Mouse (Mus musculus) lung, embryonic 15.5 days (tissue): ENCODE results near the gene Spats2l. TPM values are rescaled to one million over a fixed set of nuclear protein-coding genes. Genes with fewer than 3 reads are reported as not detected.

ENCODE experiments used
- ATAC-seq: fragments of 200-750 bp; cut with Nextera tagmentation; 2 replicates; pipeline ENCODE4 v1.8.0; 2017; ENCODE audit warnings: moderate number of reproducible peaks, borderline replicate concordance; ENCODE audit not compliant: low FRiP score, low TSS enrichment; ENCODE audit errors: extremely low read depth
- H3K27ac ChIP-seq: fragments of 300-500 bp; sonication (generic); 2 replicates; pipeline ENCODE4 v1.5.1; 2015; ENCODE audit warnings: moderate library complexity, mild to moderate bottlenecking, inconsistent platforms
- H3K27me3 ChIP-seq: fragments of 300-500 bp; sonication (generic); 2 replicates; pipeline ENCODE4 v1.6.1; 2015; ENCODE audit warnings: inconsistent platforms
- H3K36me3 ChIP-seq: fragments of 300-500 bp; sonication (generic); 2 replicates; pipeline ENCODE4 v1.6.1; 2015; ENCODE audit warnings: inconsistent platforms
- H3K4me1 ChIP-seq: fragments of 300-500 bp; sonication (generic); 2 replicates; pipeline ENCODE4 v1.6.1; 2015; ENCODE audit warnings: inconsistent platforms
- H3K4me2 ChIP-seq: fragments of 300-500 bp; sonication (generic); 2 replicates; pipeline ENCODE4 v1.6.1; 2015; ENCODE audit warnings: inconsistent platforms, mild to moderate bottlenecking, moderate library complexity
- H3K4me3 ChIP-seq: fragments of 300-500 bp; sonication (generic); 2 replicates; pipeline ENCODE4 v1.5.1; 2015; ENCODE audit warnings: mild to moderate bottlenecking, inconsistent platforms
- H3K9ac ChIP-seq: fragments of 300-500 bp; sonication (generic); 2 replicates; pipeline ENCODE4 v1.6.1; 2015; ENCODE audit warnings: inconsistent platforms
- H3K9me3 ChIP-seq: fragments of 300-500 bp; sonication (generic); 2 replicates; pipeline ENCODE4 v1.6.1; 2016; ENCODE audit warnings: inconsistent platforms
- WGBS: fragments of 180-500 bp; shearing (Covaris S2); methylation state at CpG from one replicate; pipeline ENCODE4 v1.1.7; 2015; 5-methylcytosine and 5-hydroxymethylcytosine counted together
- polyA plus RNA-seq: library from polyadenylated mRNA; unstranded; fragments of >200 nt; fragmentation: Nextera tagmentation; extraction: Ambion mirVana; gene quantifications from 2 replicates; pipeline ENCODE4 v1.2.1, GENCODE M21; 2015

Gene Spats2l
- polyA plus RNA-seq, 1 experiment from 2014 or later: 73.7 TPM

DNA sequence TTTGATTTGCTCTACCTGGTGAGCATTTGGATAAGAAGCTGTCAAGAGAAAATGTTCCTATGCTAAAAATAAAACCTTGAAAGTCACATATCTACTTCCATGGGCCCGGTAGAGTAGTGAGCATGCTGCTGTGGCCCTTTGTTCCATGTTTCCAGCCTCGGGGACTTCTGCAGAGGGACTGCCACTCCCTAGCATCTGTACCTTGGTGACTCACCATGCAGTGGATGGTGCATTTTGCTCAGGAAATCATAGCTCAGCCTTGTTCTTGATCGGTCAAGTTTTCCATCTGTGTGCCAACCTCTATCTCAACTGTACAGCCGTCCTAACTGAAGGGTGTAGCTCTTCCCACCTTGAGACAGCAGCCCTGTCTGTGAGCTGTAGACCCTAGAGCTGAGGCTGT lies 10.3 kb downstream of the Spats2l start:
- Histone ChIP-seq H3K27me3 (no peaks in the 10 kb centered on the region), H3K9me3 (no peaks in the 10 kb centered on the region), H3K36me3 (no peaks in the 10 kb centered on the region), H3K27ac (no peak overlapping the region), H3K4me1 (peaks cover 2% of the 10 kb centered on the region; the same call in 1 of the 2 replicates), H3K4me2 (no peak overlapping the region), H3K9ac (no peak overlapping the region), H3K4me3 (no peak overlapping the region)
- no peak for ATAC-seq
- 85% methylated on average over 4 of the region's 4 CpGs for WGBS

DNA sequence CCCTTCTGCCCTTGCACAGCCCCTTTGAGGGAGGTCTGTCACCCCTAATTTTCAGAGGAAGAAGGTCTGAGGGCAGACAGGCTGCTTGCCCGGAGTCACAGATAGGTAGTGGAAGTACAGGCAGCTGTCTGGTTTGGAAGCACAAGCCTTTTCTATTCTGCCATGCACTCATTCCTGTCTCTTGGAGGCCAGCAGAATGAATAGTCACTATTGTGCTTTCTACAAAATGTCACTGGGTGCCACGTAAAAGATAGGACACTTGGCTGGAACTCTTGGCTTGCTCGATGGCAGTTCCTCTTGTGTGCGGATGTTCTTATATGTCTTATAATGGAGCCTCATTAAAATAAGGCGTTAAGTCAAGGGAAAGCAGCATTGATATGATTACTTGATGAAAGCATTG lies 15.9 kb downstream of the Spats2l start:
- Histone ChIP-seq H3K36me3 (no peaks in the 10 kb centered on the region), H3K4me1 (peaks cover 6% of the 10 kb centered on the region; the same call in 1 of the 2 replicates), H3K9ac (no peak overlapping the region), H3K27ac (no peak overlapping the region), H3K4me2 (no peak overlapping the region), H3K27me3 (no peaks in the 10 kb centered on the region), H3K4me3 (no peak overlapping the region), H3K9me3 (no peaks in the 10 kb centered on the region)
- ATAC-seq: no peak
- 76% methylated on average over 5 of the region's 5 CpGs for WGBS

DNA sequence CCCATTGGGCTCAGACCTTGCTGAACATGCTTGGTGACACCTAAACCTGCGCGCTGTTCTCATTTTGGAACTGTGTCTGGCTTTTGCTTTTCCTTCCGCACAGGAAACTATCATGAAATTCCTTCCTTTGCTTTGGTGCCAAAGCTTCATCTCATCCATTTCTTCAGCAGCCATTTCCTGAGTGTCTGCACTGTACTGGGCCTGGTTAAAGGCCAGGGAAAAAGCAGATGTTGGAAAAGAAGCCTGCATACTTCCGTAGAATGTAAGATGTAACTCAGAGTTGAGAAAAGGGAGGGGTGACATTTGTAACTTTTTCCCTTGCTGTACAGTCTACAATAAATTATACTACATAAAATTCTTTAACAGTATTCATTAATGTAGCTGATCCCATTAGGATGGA lies 18.2 kb downstream of the Spats2l start:
- Histone ChIP-seq H3K27ac (no peak overlapping the region), H3K4me3 (no peak overlapping the region), H3K9me3 (no peaks in the 10 kb centered on the region), H3K4me2 (no peak overlapping the region), H3K36me3 (no peaks in the 10 kb centered on the region), H3K4me1 (peaks cover 6% of the 10 kb centered on the region; the same call in 1 of the 2 replicates), H3K9ac (no peak overlapping the region), H3K27me3 (no peaks in the 10 kb centered on the region)
- peak; percentile 35; the same call in 1 of the 2 replicates for ATAC-seq
- WGBS: 56% methylated on average over 4 of the region's 4 CpGs

DNA sequence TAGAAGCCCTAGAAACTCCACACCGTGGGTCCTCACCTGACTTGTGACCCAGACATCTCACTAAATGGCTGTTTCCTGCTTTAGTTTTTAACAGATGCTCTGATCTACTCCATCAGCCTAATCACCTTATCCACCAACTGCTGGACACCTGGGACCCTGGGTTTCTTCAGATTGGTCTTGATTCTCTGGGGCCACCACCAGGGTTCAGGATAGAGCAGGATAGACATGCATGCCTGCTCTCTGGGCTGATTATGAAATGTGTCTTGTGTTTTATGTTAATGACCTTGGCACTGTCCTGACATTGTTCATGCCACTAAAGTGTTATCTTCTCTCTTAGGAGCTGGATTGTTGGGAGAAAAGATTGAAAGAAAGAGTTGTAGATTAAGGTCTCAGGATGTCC lies 21.9 kb downstream of the Spats2l start:
- no peak for ATAC-seq
- Histone ChIP-seq H3K9me3 (no peaks in the 10 kb centered on the region), H3K4me1 (peaks cover 4% of the 10 kb centered on the region; the same call in 1 of the 2 replicates), H3K4me3 (no peak overlapping the region), H3K36me3 (no peaks in the 10 kb centered on the region), H3K27ac (no peak overlapping the region), H3K9ac (no peak overlapping the region), H3K27me3 (no peaks in the 10 kb centered on the region), H3K4me2 (no peak overlapping the region)
- WGBS: 56% methylated on average over 1 of the region's 1 CpGs

DNA sequence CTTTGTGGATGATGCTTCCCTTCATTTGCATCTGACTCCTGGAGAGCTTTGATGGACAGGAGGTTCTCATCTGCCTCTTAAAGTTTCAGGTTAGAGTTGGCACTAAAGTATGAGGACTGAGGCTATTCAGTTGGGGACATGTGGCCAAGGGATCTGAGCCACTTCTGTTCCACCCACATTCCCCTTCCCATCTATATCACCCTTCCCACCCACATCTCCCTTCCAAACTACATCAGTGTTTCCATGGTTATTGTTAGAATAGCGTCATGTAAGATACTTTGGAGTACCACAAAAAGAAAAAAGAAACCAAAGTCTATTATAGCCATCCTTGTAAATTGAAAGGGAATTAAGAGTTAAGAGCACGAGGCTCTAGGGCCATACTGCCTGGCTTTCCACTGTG lies 25.4 kb downstream of the Spats2l start:
- Histone ChIP-seq H3K27ac (no peak overlapping the region), H3K27me3 (no peaks in the 10 kb centered on the region), H3K4me3 (no peak overlapping the region), H3K9me3 (no peaks in the 10 kb centered on the region), H3K36me3 (no peaks in the 10 kb centered on the region), H3K9ac (no peak overlapping the region), H3K4me2 (no peak overlapping the region), H3K4me1 (no peaks in the 10 kb centered on the region)
- WGBS: 83% methylated on average over 2 of the region's 2 CpGs
- no peak for ATAC-seq

DNA sequence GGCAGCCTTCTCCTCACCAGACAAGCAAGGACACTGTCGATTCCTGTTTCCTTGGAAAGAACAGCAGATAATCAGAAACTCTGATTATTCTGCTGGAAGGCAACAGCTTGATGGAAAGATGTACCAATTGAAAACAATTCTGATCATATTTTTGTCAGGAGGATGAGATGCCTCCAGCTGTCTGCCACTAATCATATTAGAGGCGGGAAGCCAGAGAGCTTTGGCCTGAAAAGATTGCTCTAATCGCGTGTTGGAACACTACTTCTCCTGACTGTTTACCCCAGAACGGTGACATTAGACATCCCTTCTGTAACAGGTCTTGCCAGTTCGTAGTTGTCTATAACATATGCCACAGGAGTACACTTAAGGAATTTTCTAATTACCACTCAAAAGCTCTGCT lies 26.9 kb downstream of the Spats2l start:
- Histone ChIP-seq H3K9me3 (no peaks in the 10 kb centered on the region), H3K27ac (no peak overlapping the region), H3K27me3 (no peaks in the 10 kb centered on the region), H3K9ac (no peak overlapping the region), H3K4me1 (no peaks in the 10 kb centered on the region), H3K4me3 (no peak overlapping the region), H3K36me3 (no peaks in the 10 kb centered on the region), H3K4me2 (no peak overlapping the region)
- 60% methylated on average over 6 of the region's 6 CpGs for WGBS
- ATAC-seq: no peak

DNA sequence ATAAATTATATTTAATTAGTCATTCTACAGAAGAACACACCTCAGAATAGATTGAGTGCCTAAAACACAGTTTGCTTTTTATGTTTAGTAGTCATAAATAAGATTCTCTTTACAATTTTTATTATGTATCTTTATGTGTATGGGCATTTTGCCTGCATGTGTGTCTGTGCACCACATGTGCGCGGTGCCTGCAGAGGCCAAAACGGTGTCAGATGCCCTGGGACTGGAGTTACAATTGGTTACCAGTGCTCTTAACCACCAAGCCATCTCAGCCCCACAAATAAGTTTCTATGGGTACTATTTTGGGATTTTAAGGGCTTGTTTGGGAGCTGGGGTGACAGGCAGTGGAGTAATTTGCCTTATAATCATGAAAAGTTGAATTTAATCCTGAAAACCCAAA lies 32.2 kb downstream of the Spats2l start:
- no peak for ATAC-seq
- Histone ChIP-seq H3K36me3 (peaks cover 9% of the 10 kb centered on the region; the same call in 1 of the 2 replicates), H3K4me3 (no peak overlapping the region), H3K4me2 (no peak overlapping the region), H3K4me1 (peaks cover 9% of the 10 kb centered on the region), H3K9me3 (no peaks in the 10 kb centered on the region), H3K27ac (no peak overlapping the region), H3K9ac (no peak overlapping the region), H3K27me3 (no peaks in the 10 kb centered on the region)
- WGBS: 89% methylated on average over 3 of the region's 3 CpGs

DNA sequence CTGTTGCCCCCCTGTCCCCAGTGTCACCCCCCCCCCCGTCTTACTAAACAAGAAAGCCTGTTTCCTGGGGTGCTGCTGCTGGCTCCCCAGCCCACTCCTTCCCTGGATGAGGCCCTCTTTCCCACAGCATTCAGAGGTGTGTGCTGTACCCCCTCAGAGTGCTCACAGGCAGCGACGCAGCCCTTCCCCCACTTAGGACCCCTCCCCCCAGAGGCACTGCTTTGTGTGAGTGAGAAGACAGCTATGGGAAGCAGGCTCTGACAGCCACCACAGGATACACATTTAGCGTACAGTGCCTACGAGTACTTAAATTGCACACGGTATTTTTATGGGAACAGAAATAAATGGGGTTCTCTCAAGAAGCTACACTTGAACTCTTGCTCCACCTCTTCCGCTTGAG lies 33.9 kb downstream of the Spats2l start:
- Histone ChIP-seq H3K9ac (no peak overlapping the region), H3K4me2 (no peak overlapping the region), H3K27me3 (no peaks in the 10 kb centered on the region), H3K9me3 (no peaks in the 10 kb centered on the region), H3K4me1 (peaks cover 9% of the 10 kb centered on the region), H3K27ac (no peak overlapping the region), H3K36me3 (peaks cover 9% of the 10 kb centered on the region; the same call in 1 of the 2 replicates), H3K4me3 (no peak overlapping the region)
- ATAC-seq: no peak
- WGBS: 40% methylated on average over 7 of the region's 7 CpGs

DNA sequence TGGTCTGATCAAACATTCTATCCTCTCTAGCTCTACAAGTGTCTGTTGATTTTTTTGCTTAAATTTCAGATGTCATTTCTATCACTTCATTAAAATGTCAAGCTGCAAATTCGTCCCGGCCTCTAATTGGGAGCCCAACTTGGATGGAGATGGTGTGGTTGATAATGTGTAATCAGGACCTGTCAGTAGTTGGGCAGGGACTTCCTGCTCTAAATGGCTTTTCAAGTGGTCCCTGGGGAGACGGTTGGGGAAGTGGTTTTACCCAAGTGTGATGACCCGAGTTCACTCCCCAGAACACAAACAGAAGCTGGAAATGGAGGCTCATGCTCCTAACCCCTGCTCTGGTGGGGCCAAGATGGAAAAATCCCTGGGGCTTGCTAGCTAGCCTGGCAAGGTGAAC lies 36.3 kb downstream of the Spats2l start:
- 15% methylated on average over 4 of the region's 4 CpGs for WGBS
- Histone ChIP-seq H3K9me3 (no peaks in the 10 kb centered on the region), H3K4me3 (no peak overlapping the region), H3K9ac (no peak overlapping the region), H3K27ac (no peak overlapping the region), H3K27me3 (no peaks in the 10 kb centered on the region), H3K4me2 (no peak overlapping the region), H3K4me1 (peaks cover 9% of the 10 kb centered on the region), H3K36me3 (peaks cover 9% of the 10 kb centered on the region; the same call in 1 of the 2 replicates)
- no peak; the same call in 1 of the 2 replicates for ATAC-seq

DNA sequence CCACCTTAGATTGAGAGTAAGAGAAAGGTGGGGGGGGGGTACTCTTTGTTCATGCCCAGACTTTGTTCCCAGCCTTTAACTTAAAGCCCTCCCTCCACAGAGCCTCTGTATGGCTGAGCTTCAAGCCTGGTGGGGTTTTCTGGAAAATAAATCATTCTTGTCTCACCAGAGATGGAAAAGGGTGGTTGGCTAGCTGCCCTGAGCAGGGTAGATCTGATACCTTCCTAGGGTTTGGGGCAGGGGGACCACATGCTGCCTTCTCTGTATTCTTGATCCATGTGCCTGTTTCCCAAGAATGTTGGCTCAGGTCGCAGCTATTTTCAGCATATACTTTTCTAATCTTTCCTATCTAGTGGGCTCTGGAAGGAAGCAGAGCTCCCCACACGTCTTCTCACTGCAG lies 43.1 kb downstream of the Spats2l start:
- no peak for ATAC-seq
- H3K27me3 ChIP-seq: no peaks in the 10 kb centered on the region
- peaks cover 10% of the 10 kb centered on the region for H3K4me1 ChIP-seq
- H3K27ac ChIP-seq: no peak overlapping the region
- no peaks in the 10 kb centered on the region for H3K9me3 ChIP-seq
- no peak overlapping the region for H3K4me2 ChIP-seq
- no peak overlapping the region for H3K9ac ChIP-seq
- 38% methylated on average over 2 of the region's 2 CpGs for WGBS
- H3K4me3 ChIP-seq: no peak overlapping the region
- no peaks in the 10 kb centered on the region for H3K36me3 ChIP-seq

DNA sequence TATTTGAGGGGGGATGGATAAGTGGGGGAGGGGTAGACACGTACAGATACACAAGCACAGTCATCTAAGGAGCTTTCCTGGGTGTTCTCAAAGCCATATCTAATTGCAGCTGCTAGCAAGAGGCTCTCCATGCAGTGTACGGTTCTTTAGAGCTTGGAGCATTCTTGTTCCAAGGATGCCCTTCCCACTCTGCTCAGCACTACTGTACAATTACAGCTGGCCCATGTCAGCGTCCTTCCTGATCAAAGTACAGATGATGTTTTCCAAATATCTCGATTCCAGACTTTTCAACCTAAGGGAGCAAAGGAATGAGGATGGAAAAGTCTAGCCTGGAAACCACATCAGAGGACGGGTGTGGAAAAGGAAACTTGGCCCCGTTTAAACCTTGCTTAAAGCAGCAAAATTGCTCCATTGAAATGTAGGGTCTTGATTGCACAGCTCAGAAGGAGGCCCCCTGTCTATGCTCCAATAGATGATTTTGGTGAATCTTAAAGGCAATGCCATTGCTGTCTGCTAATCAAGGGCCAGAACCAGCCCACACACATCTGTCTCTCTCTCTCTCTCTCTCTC lies 46.6 kb downstream of the Spats2l start:
- H3K9ac ChIP-seq: no peak overlapping the region
- ATAC-seq: peak; percentile 72; the same call in 1 of the 2 replicates
- no peaks in the 10 kb centered on the region for H3K9me3 ChIP-seq
- no peaks in the 10 kb centered on the region for H3K36me3 ChIP-seq
- H3K27ac ChIP-seq: no peak overlapping the region
- H3K4me3 ChIP-seq: no peak overlapping the region
- no peak overlapping the region for H3K4me2 ChIP-seq
- WGBS: 45% methylated on average over 6 of the region's 6 CpGs
- H3K27me3 ChIP-seq: no peaks in the 10 kb centered on the region
- peaks cover 10% of the 10 kb centered on the region for H3K4me1 ChIP-seq

DNA sequence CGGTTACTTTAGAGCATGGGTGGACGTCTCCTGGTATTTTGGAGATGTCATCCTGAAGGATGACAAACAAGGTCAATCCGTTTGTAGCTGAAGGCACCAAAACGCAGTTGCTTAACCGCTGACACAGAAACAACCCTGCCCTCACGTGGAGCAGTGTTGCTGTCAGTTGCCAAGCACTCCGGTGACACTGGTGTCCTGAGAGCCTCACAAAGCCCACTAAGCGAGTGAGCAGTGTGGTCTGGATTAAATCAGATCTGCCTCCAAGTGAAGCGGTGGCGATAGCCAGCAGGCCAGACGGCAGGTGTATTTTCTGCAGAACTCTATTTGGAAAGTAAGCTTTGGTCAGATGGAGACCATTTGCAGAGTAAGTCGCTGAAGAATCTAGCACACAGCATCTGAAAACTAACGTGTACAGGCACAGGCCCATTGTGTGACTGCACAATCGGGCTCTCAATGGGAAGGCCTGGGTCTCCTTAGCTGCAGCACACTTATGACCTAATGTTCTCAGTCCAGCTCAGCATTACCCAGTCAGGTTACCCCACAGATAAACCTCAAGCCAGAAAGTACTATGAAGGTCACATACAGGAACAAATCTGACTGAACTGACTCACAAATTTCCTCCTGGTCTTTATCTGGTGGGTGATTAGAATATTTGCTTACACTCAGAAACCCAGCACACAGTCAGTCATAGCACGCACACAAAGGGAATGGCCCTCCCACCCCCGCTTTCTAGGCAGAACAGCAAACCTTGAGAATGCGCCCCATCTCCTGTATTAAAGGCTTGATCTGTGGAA lies 51.2 kb downstream of the Spats2l start:
- ATAC-seq: no peak
- 74% methylated on average over 17 of the region's 17 CpGs for WGBS
- Histone ChIP-seq H3K9me3 (no peaks in the 10 kb centered on the region), H3K27me3 (no peaks in the 10 kb centered on the region), H3K9ac (no peak overlapping the region), H3K4me3 (no peak overlapping the region), H3K36me3 (no peaks in the 10 kb centered on the region), H3K4me1 (peaks cover 9% of the 10 kb centered on the region), H3K27ac (no peak overlapping the region), H3K4me2 (no peak overlapping the region)
